22 mouse cellular contexts compared by ENCODE assay signal in genomic region chr12:117872265-117872664, GRCm38 (mm10).
DNase-seq lines count a peak whose midpoint lies in the region; ATAC-seq and TF ChIP-seq lines count a peak whose summit lies in the region.
"Had no signal": no experiment of that assay in that cellular context is flagged by ENCODE, and none has a peak within 500 bp of the region (broad histone marks: within the 10 kb centered on the region; RNA-seq: fewer than 3 reads in every experiment).

No protein-coding gene starts in this region.

- no peak overlapping the region for H3K9ac ChIP-seq in embryonic facial prominence, embryonic 14.5 days (ENCODE audit: low read depth, low read length)
- H3K9ac ChIP-seq in lung, embryonic 16.5 days (ENCODE audit: low read length): no peak overlapping the region
- H3K9ac ChIP-seq: forebrain, postnatal 0 days; heart, embryonic 13.5 days; hindbrain, embryonic 12.5 days; liver, embryonic 13.5 days; lung, embryonic 15.5 days; midbrain, embryonic 15.5 days had no signal

- TF ChIP-seq POLR2A in brain, embryonic 14.5 days (IDR thresholded peaks at IDR 0.05; ENCODE audit: borderline replicate concordance, extremely low read depth, insufficient read depth, insufficient read length, poor library complexity, severe bottlenecking): no peak

- H3K4me2 ChIP-seq in embryonic facial prominence, embryonic 14.5 days (ENCODE audit: low read depth, low read length): no peak overlapping the region
- no peak overlapping the region for H3K4me2 ChIP-seq in lung, embryonic 16.5 days (ENCODE audit: low read depth, low read length)
- H3K4me2 ChIP-seq: heart, embryonic 13.5 days; hindbrain, embryonic 12.5 days; liver, embryonic 13.5 days; lung, embryonic 15.5 days; midbrain, embryonic 15.5 days had no signal

- no peak for TF ChIP-seq CTCF in brain, embryonic 14.5 days (IDR thresholded peaks at IDR 0.05; ENCODE audit: borderline replicate concordance, extremely low read depth, insufficient read depth, insufficient read length)

- no peak for ATAC-seq in embryonic facial prominence, embryonic 14.5 days (ENCODE audit: low read depth)
- 0 out of 2 replicates have a peak, but pooled peaks have one; percentile 38 for ATAC-seq in lung, embryonic 16.5 days (ENCODE audit: low read depth)
- ATAC-seq: forebrain, postnatal 0 days; midbrain, embryonic 15.5 days had no signal

- peaks cover 67% of the 10 kb centered on the region for H3K36me3 ChIP-seq in embryonic facial prominence, embryonic 14.5 days (ENCODE audit: control insufficient read depth, insufficient read depth, low read length)
- peaks cover 99% of the 10 kb centered on the region for H3K36me3 ChIP-seq in embryonic facial prominence, embryonic 10.5 days (replicated peaks)
- H3K36me3 ChIP-seq in lung, embryonic 16.5 days (ENCODE audit: control insufficient read depth, insufficient read depth, low read length): peaks cover 21% of the 10 kb centered on the region
- H3K36me3 ChIP-seq: midbrain, embryonic 15.5 days had no signal

- H3K27me3 ChIP-seq in embryonic facial prominence, embryonic 14.5 days (replicated peaks; ENCODE audit: control insufficient read depth, insufficient read depth, low read length): no peaks in the 10 kb centered on the region
- H3K27me3 ChIP-seq in embryonic facial prominence, embryonic 10.5 days (replicated peaks; ENCODE audit: low read depth, poor library complexity, severe bottlenecking): no peaks in the 10 kb centered on the region
- no peaks in the 10 kb centered on the region for H3K27me3 ChIP-seq in lung, embryonic 16.5 days (ENCODE audit: control insufficient read depth, insufficient read depth, low read depth, low read length)
- H3K27me3 ChIP-seq: heart, embryonic 13.5 days; hindbrain, embryonic 12.5 days; liver, embryonic 13.5 days; lung, embryonic 15.5 days; midbrain, embryonic 15.5 days had no signal

- H3K27ac ChIP-seq in embryonic facial prominence, embryonic 14.5 days (replicated peaks; ENCODE audit: low read depth, low read length): no peak overlapping the region
- H3K27ac ChIP-seq in embryonic facial prominence, embryonic 10.5 days (replicated peaks): no peak overlapping the region
- H3K27ac ChIP-seq in lung, embryonic 16.5 days (ENCODE audit: low read length): no peak overlapping the region
- H3K27ac ChIP-seq: heart, embryonic 13.5 days; hindbrain, embryonic 12.5 days; liver, embryonic 13.5 days; lung, embryonic 15.5 days; midbrain, embryonic 15.5 days had no signal

- no peaks in the 10 kb centered on the region; the same call in 1 of the 2 replicates for H3K9me3 ChIP-seq in embryonic facial prominence, embryonic 14.5 days (ENCODE audit: control insufficient read depth, low read length)
- H3K9me3 ChIP-seq in embryonic facial prominence, embryonic 10.5 days: peaks cover 10% of the 10 kb centered on the region; the same call in 1 of the 2 replicates
- no peaks in the 10 kb centered on the region for H3K9me3 ChIP-seq in lung, embryonic 16.5 days (ENCODE audit: control insufficient read depth, low read length)
- H3K9me3 ChIP-seq: hindbrain, embryonic 12.5 days; liver, embryonic 13.5 days; lung, embryonic 15.5 days; midbrain, embryonic 15.5 days had no signal

- 62% methylated on average over 5 of the region's 5 CpGs for WGBS in embryonic facial prominence, embryonic 14.5 days
- WGBS in embryonic facial prominence, embryonic 10.5 days: 90% methylated on average over 5 of the region's 5 CpGs
- 64% methylated on average over 5 of the region's 5 CpGs for WGBS in lung, embryonic 16.5 days

- no peaks in the 10 kb centered on the region for H3K4me1 ChIP-seq in embryonic facial prominence, embryonic 14.5 days (ENCODE audit: control insufficient read depth, insufficient read depth, low read length)
- H3K4me1 ChIP-seq in embryonic facial prominence, embryonic 10.5 days: no peaks in the 10 kb centered on the region
- H3K4me1 ChIP-seq in lung, embryonic 16.5 days (replicated peaks; ENCODE audit: control insufficient read depth, insufficient read depth, low read length): no peaks in the 10 kb centered on the region
- H3K4me1 ChIP-seq: hindbrain, embryonic 12.5 days; liver, embryonic 13.5 days; lung, embryonic 15.5 days; midbrain, embryonic 15.5 days had no signal

- peak; percentile 48 for DNase-seq in embryonic facial prominence, embryonic 14.5 days (ENCODE audit: low spot score)
- DNase-seq in embryonic facial prominence, embryonic 10.5 days (ENCODE audit: low spot score): no peak
- DNase-seq in lung, postnatal 25 days (ENCODE audit: low spot score): no peak
- peak; percentile 46 for DNase-seq in Muller cell, postnatal 12 days (ENCODE audit: inconsistent ontology term)
- DNase-seq in brain, embryonic 14.5 days (ENCODE audit: low read depth): peak; percentile 20
- DNase-seq in embryo, embryonic 11 days: no peak
- DNase-seq: cerebellum, adult 2 months; forebrain, postnatal 0 days; gastrocnemius, postnatal 14 days; heart, adult 18-20 months; heart, postnatal 14 days; kidney, adult 11 months; liver, embryonic 13.5 days; right cerebral cortex, adult 18-20 months; right cerebral cortex, postnatal 4 days; thymus, postnatal 14 days had no signal

- no peak overlapping the region for H3K4me3 ChIP-seq in embryonic facial prominence, embryonic 14.5 days (ENCODE audit: low read depth, low read length)
- no peak overlapping the region for H3K4me3 ChIP-seq in embryonic facial prominence, embryonic 10.5 days
- no peak overlapping the region for H3K4me3 ChIP-seq in lung, embryonic 16.5 days (ENCODE audit: low read length)
- H3K4me3 ChIP-seq: heart, embryonic 13.5 days; hindbrain, embryonic 12.5 days; liver, embryonic 13.5 days; lung, embryonic 15.5 days; midbrain, embryonic 15.5 days; myocyte had no signal

Comparison
In these comparisons a context has a peak if more than half of its experiments do, and no peak if none do; other contexts are left out.
1. DNase-seq: peak in embryonic facial prominence, embryonic 14.5 days (single experiment), Muller cell, postnatal 12 days (single experiment) and brain, embryonic 14.5 days (single experiment); none in embryonic facial prominence, embryonic 10.5 days (single experiment), lung, postnatal 25 days (single experiment) and embryo, embryonic 11 days (single experiment).